Mouse (Mus musculus) liver, embryonic 13.5 days (tissue): ENCODE results near the gene Zfp36l3. TPM values are rescaled to one million over a fixed set of nuclear protein-coding genes. Genes with fewer than 3 reads are reported as not detected.
"Not testable (repeated sequence)": the region's sequence is repeated elsewhere in the genome, so short reads cannot be mapped to it uniquely, and the experiment has no call there.

Experiments
- ATAC-seq: fragments of 200-750 bp; cut with Nextera tagmentation; 2 replicates; pipeline ENCODE4 v1.8.0; 2017; ENCODE audit warnings: low read depth, mild to moderate bottlenecking, moderate number of reproducible peaks, moderate library complexity
- DNase-seq: peaks from one replicate; pipeline ENCODE4 v3.0.0; 2022
- H3K27ac ChIP-seq: fragments of 300-500 bp; sonication (generic); 2 replicates; pipeline ENCODE4 v1.5.1; 2015; ENCODE audit warnings: moderate library complexity, mild to moderate bottlenecking, inconsistent platforms
- H3K27me3 ChIP-seq: fragments of 300-500 bp; sonication (generic); 2 replicates; pipeline ENCODE4 v1.6.1; 2015; ENCODE audit warnings: mild to moderate bottlenecking, inconsistent platforms
- H3K36me3 ChIP-seq: fragments of 300-500 bp; sonication (generic); 2 replicates; pipeline ENCODE4 v1.6.1; 2015; ENCODE audit warnings: mild to moderate bottlenecking, inconsistent platforms
- H3K4me1 ChIP-seq: fragments of 300-500 bp; sonication (generic); replicated peaks from 2 replicates; pipeline ENCODE4 v1.6.1; 2015; ENCODE audit warnings: inconsistent platforms
- H3K4me2 ChIP-seq: fragments of 300-500 bp; sonication (generic); 2 replicates; pipeline ENCODE4 v1.6.1; 2015; ENCODE audit warnings: inconsistent platforms, mild to moderate bottlenecking, moderate library complexity
- H3K4me3 ChIP-seq: fragments of 300-500 bp; sonication (generic); replicated peaks from 2 replicates; pipeline ENCODE4 v1.5.1; 2015; ENCODE audit warnings: mild to moderate bottlenecking, inconsistent platforms
- H3K9ac ChIP-seq: fragments of 300-500 bp; sonication (generic); 2 replicates; pipeline ENCODE4 v1.6.1; 2015; ENCODE audit warnings: mild to moderate bottlenecking, inconsistent platforms
- H3K9me3 ChIP-seq: fragments of 300-500 bp; sonication (generic); replicated peaks from 2 replicates; pipeline ENCODE4 v1.6.1; 2016; ENCODE audit warnings: inconsistent platforms
- WGBS: fragments of 180-500 bp; shearing (Covaris S2); methylation state at CpG from one replicate; pipeline ENCODE4 v1.1.7; 2015; ENCODE audit not compliant: insufficient replicate concordance; 5-methylcytosine and 5-hydroxymethylcytosine counted together
- polyA plus RNA-seq: library from polyadenylated mRNA; unstranded; fragments of >200 nt; fragmentation: Nextera tagmentation; extraction: Ambion mirVana; gene quantifications from 2 replicates; pipeline ENCODE4 v1.2.1, GENCODE M21; 2015

Zfp36l3 gene
- polyA plus RNA-seq, result not detected in 2 replicates

GRCm38 (mm10) chrX:53776276-53776675 is at the start of gene Zfp36l3:
TSS of gene Zfp36l3 (minus strand) at chrX:53776394.
- DNase-seq (no peak), ATAC-seq (no peak)
- H3K27ac ChIP-seq, result no peak within 1 kb of the TSS
- no peaks in the 10 kb centered on the region for H3K4me1 ChIP-seq
- H3K4me2 ChIP-seq, result no peak within 1 kb of the TSS
- H3K9me3 ChIP-seq, result peaks cover 4% of the 10 kb centered on the region; the same call in 1 of the 2 replicates
- no peak within 1 kb of the TSS for H3K4me3 ChIP-seq
- no peaks in the 10 kb centered on the region for H3K36me3 ChIP-seq
- H3K27me3 ChIP-seq, result no peaks in the 10 kb centered on the region
- 75% methylated on average over 12 of the region's 12 CpGs for WGBS
- no peak within 1 kb of the TSS for H3K9ac ChIP-seq

- ATAC-seq, result no peak
- Histone ChIP-seq H3K4me2 (no peak overlapping the region), H3K4me1 (no peaks in the 10 kb centered on the region), H3K9ac (no peak overlapping the region), H3K27ac (no peak overlapping the region), H3K27me3 (no peaks in the 10 kb centered on the region), H3K36me3 (no peaks in the 10 kb centered on the region), H3K4me3 (no peak overlapping the region), H3K9me3 (no peaks in the 10 kb centered on the region)
- 25% methylated on average over 3 of the region's 3 CpGs for WGBS
- no peak for DNase-seq
Observed at GRCm38 (mm10) chrX:53799074-53799473, 22.9 kb upstream of the Zfp36l3 start.

DNA sequence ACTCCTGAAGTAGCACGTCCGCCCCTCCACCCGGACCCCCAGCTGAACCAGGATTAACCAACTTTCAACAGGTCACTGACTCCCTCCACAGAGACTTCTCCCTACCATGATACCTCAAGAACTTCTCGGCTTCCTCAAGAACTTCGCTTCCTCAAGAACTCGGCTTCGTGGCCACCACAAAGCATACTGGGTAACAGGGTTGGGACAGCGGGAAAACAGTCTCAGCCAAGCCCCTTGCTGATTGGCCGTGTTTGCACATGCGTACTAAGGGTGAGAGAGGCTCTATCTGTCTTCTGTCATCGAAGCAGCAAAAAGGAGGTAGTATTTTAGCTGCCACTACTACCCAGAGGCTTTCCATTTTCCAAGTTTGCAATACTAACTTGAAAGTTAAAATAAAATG is 21.3 kb upstream of the Zfp36l3 start, which contains the start of gene Xlr:
Gene Xlr, minus strand, starts transcription at position 188 of the 400 bp plus-strand sequence.
- ATAC-seq, result not testable (repeated sequence)

DNA sequence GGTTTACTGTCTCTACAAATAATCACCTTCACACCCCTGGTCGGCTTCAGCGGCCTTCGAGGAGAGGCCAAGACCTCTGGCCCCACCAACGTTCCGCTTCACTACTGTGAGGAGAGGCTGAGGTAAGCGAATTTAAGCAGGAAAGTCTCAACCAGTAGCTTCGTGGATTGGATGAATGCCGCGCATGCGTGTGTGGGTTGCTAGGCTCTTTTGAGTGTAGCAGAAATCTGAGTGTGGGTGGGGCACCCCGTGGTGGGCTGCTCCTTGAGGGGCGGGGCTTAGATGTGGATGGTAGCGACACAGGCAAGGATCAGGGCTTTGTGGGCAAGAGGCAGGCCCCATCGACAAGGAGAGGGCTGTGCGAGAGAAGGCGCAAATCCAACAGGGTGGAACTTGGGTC is 18.5 kb downstream of the Zfp36l3 start, which contains the start of gene 1700013H16Rik:
Gene 1700013H16Rik, minus strand, starts transcription at position 96 of the 400 bp plus-strand sequence.
- H3K4me1 ChIP-seq, result no peaks in the 10 kb centered on the region
- WGBS, result 81% methylated on average over 16 of the region's 16 CpGs
- H3K27ac ChIP-seq, result no peak within 1 kb of the TSS
- no peak within 1 kb of the TSS for H3K4me2 ChIP-seq
- H3K9me3 ChIP-seq, result no peaks in the 10 kb centered on the region; the same call in 1 of the 2 replicates
- H3K27me3 ChIP-seq, result no peaks in the 10 kb centered on the region
- no peak within 1 kb of the TSS for H3K4me3 ChIP-seq
- H3K9ac ChIP-seq, result no peak within 1 kb of the TSS
- ATAC-seq (no peak), DNase-seq (no peak)
- H3K36me3 ChIP-seq, result no peaks in the 10 kb centered on the region

More for the DNA sequence above, 21.3 kb upstream of the Zfp36l3 start, which contains the start of gene Xlr:
- not testable (repeated sequence) for H3K27ac ChIP-seq, H3K36me3 ChIP-seq, H3K9ac ChIP-seq, H3K4me3 ChIP-seq, DNase-seq, H3K4me2 ChIP-seq, H3K9me3 ChIP-seq, H3K27me3 ChIP-seq, H3K4me1 ChIP-seq
- 57% methylated on average over 11 of the region's 11 CpGs for WGBS

DNA sequence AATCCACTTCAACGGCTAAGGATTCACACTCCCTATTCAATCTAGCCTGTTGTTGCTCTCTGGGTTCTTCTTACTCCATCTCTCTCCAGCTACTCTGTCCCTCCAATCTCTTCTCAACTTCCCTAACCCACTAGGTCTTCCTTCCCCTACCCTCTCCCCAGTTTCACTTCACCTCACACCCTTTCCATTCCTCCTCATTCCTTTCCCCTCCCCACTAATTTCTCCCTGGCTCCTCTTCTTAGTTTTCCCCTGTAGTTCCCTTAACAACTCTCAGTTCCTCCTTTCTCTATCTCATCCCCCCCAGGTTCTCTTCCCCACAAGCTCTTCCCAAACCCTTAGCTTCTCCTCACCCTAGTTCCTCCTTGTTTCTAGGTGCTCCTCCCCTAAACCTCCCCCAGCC is 23.3 kb downstream of the Zfp36l3 start:
- Histone ChIP-seq H3K9me3 (no peaks in the 10 kb centered on the region; the same call in 1 of the 2 replicates), H3K36me3 (no peaks in the 10 kb centered on the region), H3K4me1 (no peaks in the 10 kb centered on the region), H3K4me3 (no peak overlapping the region), H3K4me2 (no peak overlapping the region), H3K27me3 (no peaks in the 10 kb centered on the region), H3K9ac (no peak overlapping the region), H3K27ac (no peak overlapping the region)
- no peak for DNase-seq
- 48% methylated on average over 1 of the region's 1 CpGs for WGBS
- ATAC-seq, result no peak

DNA sequence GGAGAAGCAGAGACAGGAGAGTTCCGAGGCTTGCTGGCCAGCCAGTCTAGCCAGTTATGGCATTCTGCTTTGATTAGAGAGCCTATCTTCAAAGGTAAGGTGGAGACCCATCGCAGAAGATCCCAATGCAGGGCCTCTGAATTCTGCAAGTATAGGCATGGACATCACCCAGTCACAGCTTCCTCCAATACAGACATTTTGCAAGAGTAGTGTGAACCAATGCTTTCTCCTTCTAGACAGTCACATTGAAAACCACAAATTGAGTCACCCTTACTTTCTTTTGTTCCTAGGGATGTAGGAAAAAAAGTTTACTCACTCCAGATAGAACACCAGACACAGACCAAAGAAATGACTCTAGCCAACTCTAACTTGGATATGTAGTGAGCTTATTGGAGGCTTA is 47.2 kb downstream of the Zfp36l3 start:
- H3K9ac ChIP-seq, result no peak overlapping the region
- H3K27ac ChIP-seq, result no peak overlapping the region
- no peaks in the 10 kb centered on the region for H3K4me1 ChIP-seq
- no peaks in the 10 kb centered on the region for H3K9me3 ChIP-seq
- 67% methylated on average over 2 of the region's 2 CpGs for WGBS
- DNase-seq, result no peak
- no peaks in the 10 kb centered on the region for H3K27me3 ChIP-seq
- no peak for ATAC-seq
- no peaks in the 10 kb centered on the region for H3K36me3 ChIP-seq
- H3K4me3 ChIP-seq, result no peak overlapping the region
- H3K4me2 ChIP-seq, result no peak overlapping the region

DNA sequence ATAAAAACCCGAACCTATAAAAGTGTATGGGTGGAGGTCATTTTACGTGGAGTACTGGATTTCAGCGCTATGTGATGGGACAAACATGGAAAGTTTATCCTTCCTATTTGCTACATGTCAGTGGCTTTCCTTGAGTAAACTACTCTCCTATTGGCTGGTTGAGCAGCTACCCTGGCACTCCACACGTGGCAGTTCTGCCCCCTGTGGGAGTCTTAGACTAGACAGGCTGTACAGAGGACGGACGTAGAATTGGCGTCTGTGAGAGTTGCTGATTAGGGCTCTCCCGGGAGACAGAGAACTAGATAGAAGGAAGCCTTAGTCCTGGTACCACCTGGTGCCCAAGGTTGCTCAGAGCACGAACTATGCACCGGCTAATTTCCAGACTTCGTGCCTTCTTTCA is 51.6 kb downstream of the Zfp36l3 start, which contains the start of gene 4930502E18Rik:
Gene 4930502E18Rik, plus strand, starts transcription at position 231 of the 400 bp plus-strand sequence.
- H3K27ac ChIP-seq, result no peak within 1 kb of the TSS
- no peak within 1 kb of the TSS for H3K4me3 ChIP-seq
- 67% methylated on average over 11 of the region's 11 CpGs for WGBS
- no peak within 1 kb of the TSS for H3K9ac ChIP-seq
- no peak for ATAC-seq
- H3K9me3 ChIP-seq, result no peaks in the 10 kb centered on the region
- no peak within 1 kb of the TSS for H3K4me2 ChIP-seq
- no peaks in the 10 kb centered on the region for H3K27me3 ChIP-seq
- no peaks in the 10 kb centered on the region for H3K4me1 ChIP-seq
- no peaks in the 10 kb centered on the region for H3K36me3 ChIP-seq
- DNase-seq, result no peak

Other genes with a start within 250 kb of the Zfp36l3 start
- 2.1 and 2.9 TPM in 2 replicates for gene Rtl8c, start 168.4 kb downstream of the Zfp36l3 start, polyA plus RNA-seq
- not detected in 2 replicates for gene Gm14597, start 167.4 kb downstream of the Zfp36l3 start, polyA plus RNA-seq
- gene Rtl8a, start 132.7 kb downstream of the Zfp36l3 start, polyA plus RNA-seq, result 6.5 and 6.6 TPM in 2 replicates
- 5.6 and 6.3 TPM in 2 replicates for gene Rtl8b, start 106.0 kb downstream of the Zfp36l3 start, polyA plus RNA-seq
- 0.07 TPM in 1 of 2 replicates, not detected in the other for gene 4930502E18Rik, start 51.6 kb downstream of the Zfp36l3 start, polyA plus RNA-seq
- not detected in 2 replicates for gene 1700013H16Rik, start 18.6 kb downstream of the Zfp36l3 start, polyA plus RNA-seq
- gene Xlr, start 21.3 kb upstream of the Zfp36l3 start, polyA plus RNA-seq, result 2.3 and 2.5 TPM in 2 replicates